Mouse (Mus musculus) kidney, embryonic 14.5 days (tissue): ENCODE measurements around the gene Smc1b. TPM values are rescaled to one million over a fixed set of nuclear protein-coding genes. Genes with fewer than 3 reads are reported as not detected.
A peak's percentile ranks its signal among the peaks of the same experiment; 100 is the strongest.
"Not testable (repeated sequence)": the region's sequence is repeated elsewhere in the genome, so short reads cannot be mapped to it uniquely, and the experiment has no call there.

ENCODE experiments used
- ATAC-seq: fragments of 200-750 bp; cut with Nextera tagmentation; 2 replicates; pipeline ENCODE4 v1.8.0; 2017; ENCODE audit warnings: moderate number of reproducible peaks, mild to moderate bottlenecking, moderate TSS enrichment, moderate library complexity; ENCODE audit not compliant: low FRiP score, low TSS enrichment
- H3K27ac ChIP-seq: fragments of 300-500 bp; sonication (generic); 2 replicates; pipeline ENCODE4 v1.5.1; 2014; ENCODE audit warnings: low read depth, mild to moderate bottlenecking, low read length, moderate library complexity, mixed read lengths
- H3K27me3 ChIP-seq: fragments of 300-500 bp; sonication (generic); 2 replicates; pipeline ENCODE4 v1.6.1; 2014; ENCODE audit warnings: mild to moderate bottlenecking, low read length; ENCODE audit not compliant: control insufficient read depth, insufficient read depth
- H3K36me3 ChIP-seq: fragments of 300-500 bp; sonication (generic); 2 replicates; pipeline ENCODE4 v1.6.1; 2014; ENCODE audit warnings: low read length, mixed read lengths; ENCODE audit not compliant: control insufficient read depth, insufficient read depth
- H3K4me1 ChIP-seq: fragments of 300-500 bp; sonication (generic); 2 replicates; pipeline ENCODE4 v1.6.1; 2014; ENCODE audit warnings: low read length, mixed read lengths; ENCODE audit not compliant: control insufficient read depth, insufficient read depth
- H3K4me2 ChIP-seq: fragments of 300-500 bp; sonication (generic); replicated peaks from 2 replicates; pipeline ENCODE4 v1.6.1; 2014; ENCODE audit warnings: low read depth, mild to moderate bottlenecking, low read length
- H3K4me3 ChIP-seq: fragments of 300-500 bp; sonication (generic); 2 replicates; pipeline ENCODE4 v1.5.1; 2014; ENCODE audit warnings: mild to moderate bottlenecking, low read length
- H3K9ac ChIP-seq: fragments of 300-500 bp; sonication (generic); 2 replicates; pipeline ENCODE4 v1.6.1; 2014; ENCODE audit warnings: low read depth, mild to moderate bottlenecking, low read length, moderate library complexity
- H3K9me3 ChIP-seq: fragments of 300-500 bp; sonication (generic); 2 replicates; pipeline ENCODE4 v1.6.1; 2016; ENCODE audit warnings: low read length; ENCODE audit not compliant: control insufficient read depth
- WGBS: fragments of 180-500 bp; shearing (Covaris S2); extraction: QIAGEN DNeasy Blood & Tissue Kit; methylation state at CpG from one replicate; pipeline ENCODE4 v1.1.7; 2014; 5-methylcytosine and 5-hydroxymethylcytosine counted together
- polyA plus RNA-seq: library from polyadenylated mRNA; unstranded; fragments of >200 nt; fragmentation: Nextera tagmentation; extraction: Ambion mirVana; gene quantifications from 2 replicates; pipeline ENCODE4 v1.2.1, GENCODE M21; 2014

Gene Smc1b
- polyA plus RNA-seq, 1 experiment from 2014 or later: 0.22 TPM

DNA sequence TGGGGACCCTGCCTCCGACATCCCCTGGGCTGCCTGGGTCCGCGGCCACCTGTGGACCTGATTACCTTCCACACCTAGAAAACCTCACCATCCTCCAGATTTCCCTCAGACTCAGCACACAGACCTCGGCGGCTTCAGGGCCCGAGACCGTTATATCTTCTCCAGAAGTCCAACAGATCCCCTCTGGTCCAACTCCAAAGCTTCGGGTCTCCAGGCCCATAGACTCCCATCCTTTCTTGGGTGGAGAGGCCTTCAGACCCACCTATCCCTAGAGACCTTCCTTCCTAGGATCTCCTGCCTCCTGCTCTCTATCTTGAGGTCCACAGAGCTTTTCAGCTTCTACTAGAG is 94.4 kb downstream of the Smc1b start:
- H3K27ac ChIP-seq: no peak overlapping the region
- ATAC-seq: no peak
- peak overlapping the region; percentile 82 for H3K4me2 ChIP-seq
- H3K9me3 ChIP-seq: no peaks in the 10 kb centered on the region
- peak overlapping the region; percentile 71 for H3K4me3 ChIP-seq
- WGBS: 5% methylated on average over 8 of the region's 8 CpGs
- peak overlapping the region; percentile 81 for H3K9ac ChIP-seq
- H3K4me1 ChIP-seq: peaks cover 6% of the 10 kb centered on the region; the same call in 1 of the 2 replicates
- no peaks in the 10 kb centered on the region; the same call in 1 of the 2 replicates for H3K27me3 ChIP-seq
- H3K36me3 ChIP-seq: no peaks in the 10 kb centered on the region

DNA sequence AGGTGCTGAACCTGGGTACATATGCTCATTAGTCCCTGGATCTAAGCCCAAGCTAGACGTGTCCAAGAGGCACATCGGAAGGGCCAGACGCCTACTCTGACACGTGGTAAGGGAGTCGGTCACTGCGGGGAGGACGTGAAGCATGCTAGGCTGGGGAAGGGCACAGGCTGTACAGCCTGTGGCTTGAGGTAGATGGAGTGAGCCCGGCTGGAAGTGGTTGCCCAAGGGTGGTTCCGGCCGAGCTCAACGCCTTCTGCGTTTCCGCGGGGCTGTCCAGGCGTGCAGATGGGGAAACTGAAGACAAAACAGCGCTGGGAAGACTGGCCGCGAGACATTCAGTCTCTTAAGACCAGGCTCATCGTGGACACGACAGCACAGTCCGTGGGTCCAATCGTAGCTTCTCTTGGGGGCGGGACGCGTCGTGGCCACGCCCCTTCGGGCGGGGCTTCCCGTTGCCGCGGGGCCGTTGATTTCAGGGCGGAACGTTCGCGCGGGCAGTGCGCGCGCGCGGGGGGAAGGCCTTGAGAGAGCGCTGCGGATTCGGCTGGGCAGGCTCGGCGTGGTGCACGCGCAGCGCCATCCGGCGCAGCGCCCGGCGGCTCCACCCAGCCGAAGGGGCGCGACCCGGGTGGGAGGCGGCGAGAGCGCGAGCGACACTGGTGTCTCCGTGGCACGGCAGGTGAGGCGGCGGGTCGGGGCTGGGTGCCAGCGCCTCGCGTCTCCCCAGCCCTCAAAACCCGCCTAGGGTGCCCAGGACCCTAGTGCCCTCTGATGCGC is 95.0 kb downstream of the Smc1b start:
- under 1% methylated on average over 70 of the region's 75 CpGs for WGBS
- Histone ChIP-seq H3K4me1 (peaks cover 6% of the 10 kb centered on the region; the same call in 1 of the 2 replicates), H3K9ac (peak overlapping the region; percentile 81), H3K36me3 (no peaks in the 10 kb centered on the region), H3K4me2 (peak overlapping the region; percentile 82), H3K27me3 (no peaks in the 10 kb centered on the region; the same call in 1 of the 2 replicates), H3K9me3 (no peaks in the 10 kb centered on the region), H3K27ac (0 out of 2 replicates have a peak overlapping the region, but pooled peaks have one; percentile 3), H3K4me3 (peak overlapping the region; percentile 71)
- peak; percentile 97 for ATAC-seq

DNA sequence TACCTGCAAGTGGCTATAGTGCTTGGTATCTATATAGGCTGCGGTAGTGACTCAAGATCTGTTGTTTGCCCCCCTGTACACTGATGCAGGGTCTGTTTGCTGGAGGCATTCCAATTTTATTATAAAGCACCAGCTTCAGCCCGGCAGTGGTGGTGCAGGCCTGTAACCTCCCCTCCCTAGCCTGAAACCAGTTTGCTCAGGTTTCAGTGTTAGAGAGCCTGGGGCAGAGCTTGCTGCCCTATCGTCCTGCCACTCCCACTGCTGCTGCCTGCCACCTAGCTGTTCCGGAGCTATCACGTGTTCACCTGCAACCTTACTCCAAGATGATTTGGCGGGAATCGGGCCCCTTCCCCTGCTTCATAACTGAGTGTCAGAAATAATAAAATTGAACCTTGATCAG is 97.8 kb downstream of the Smc1b start:
- not testable (repeated sequence) for H3K36me3 ChIP-seq, ATAC-seq, H3K9ac ChIP-seq, H3K4me1 ChIP-seq, H3K4me2 ChIP-seq, H3K27me3 ChIP-seq, H3K9me3 ChIP-seq, H3K4me3 ChIP-seq, H3K27ac ChIP-seq
- 34% methylated on average over 7 of the region's 7 CpGs for WGBS

DNA sequence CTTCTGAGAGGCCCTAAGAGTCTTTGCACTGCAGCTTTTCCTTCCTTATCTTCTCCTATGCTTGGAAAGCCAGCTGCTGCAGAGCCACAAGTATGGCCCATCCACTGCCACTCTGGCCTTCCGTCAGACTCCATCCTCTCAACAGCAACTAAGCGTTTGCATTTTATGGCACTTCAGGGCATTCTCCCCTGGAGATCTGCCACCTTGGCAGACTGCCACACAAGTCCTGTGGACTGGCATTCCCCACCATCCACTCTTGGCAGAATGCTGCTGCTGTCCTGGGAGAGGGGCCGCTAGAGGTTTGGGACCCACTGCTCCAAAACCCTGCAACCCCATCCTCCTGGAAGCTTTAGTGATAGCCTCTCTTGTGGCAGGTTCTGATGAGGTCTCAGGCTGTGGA is 99.9 kb downstream of the Smc1b start:
- Histone ChIP-seq H3K27ac (no peak overlapping the region), H3K36me3 (no peaks in the 10 kb centered on the region), H3K4me1 (no peaks in the 10 kb centered on the region), H3K4me3 (no peak overlapping the region), H3K9ac (no peak overlapping the region), H3K27me3 (no peaks in the 10 kb centered on the region; the same call in 1 of the 2 replicates), H3K4me2 (no peak overlapping the region), H3K9me3 (no peaks in the 10 kb centered on the region)
- ATAC-seq: no peak
- WGBS: 78% methylated on average over 3 of the region's 3 CpGs

DNA sequence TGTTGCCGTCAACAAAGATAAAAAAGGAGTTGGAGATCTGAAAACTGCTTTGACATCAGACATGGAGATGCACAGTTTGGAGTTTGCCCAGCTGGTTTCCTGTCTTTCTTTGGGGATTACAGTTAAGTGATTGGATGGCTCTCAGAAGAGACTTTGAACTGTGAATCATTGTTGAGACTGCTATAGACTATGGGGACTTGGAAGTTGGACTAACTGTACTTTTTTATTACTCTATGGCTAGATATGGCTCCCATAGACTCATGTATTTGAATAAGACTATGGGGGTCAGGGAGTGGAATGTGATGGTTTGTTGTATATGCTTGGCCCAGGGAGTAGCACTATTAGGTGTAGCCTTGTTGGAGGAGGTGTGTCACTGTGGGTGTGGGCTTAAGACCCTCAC is 101.1 kb downstream of the Smc1b start:
- not testable (repeated sequence) for H3K9ac ChIP-seq, H3K36me3 ChIP-seq, H3K27ac ChIP-seq, H3K4me2 ChIP-seq, H3K4me1 ChIP-seq, ATAC-seq, H3K27me3 ChIP-seq, H3K9me3 ChIP-seq, H3K4me3 ChIP-seq
- 76% methylated on average over 1 of the region's 1 CpGs for WGBS

DNA sequence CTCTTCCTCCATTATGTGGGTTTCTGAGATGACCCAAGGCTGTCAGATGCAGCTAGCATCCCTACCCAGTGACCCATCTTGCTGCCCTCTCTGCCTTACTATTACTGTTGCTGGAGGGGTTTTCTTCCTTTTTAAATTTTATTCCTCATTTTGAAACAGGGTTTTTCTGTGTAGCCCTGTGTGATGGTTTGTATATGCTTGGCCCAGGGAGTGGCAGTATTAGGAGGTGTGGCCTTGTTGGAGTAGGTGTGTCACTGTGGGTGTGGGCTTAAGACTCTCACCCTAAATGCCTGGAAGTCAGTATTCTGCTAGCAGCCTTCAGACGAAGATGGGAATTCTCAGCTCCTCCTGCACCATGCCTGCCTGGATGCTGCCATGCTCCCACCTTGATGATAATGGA is 103.1 kb downstream of the Smc1b start, which contains the start of gene Fam118a:
Gene Fam118a, plus strand, starts transcription at position 301 of the 400 bp plus-strand sequence.
- H3K27me3 ChIP-seq, H3K36me3 ChIP-seq, H3K4me2 ChIP-seq, H3K9ac ChIP-seq, H3K27ac ChIP-seq, H3K9me3 ChIP-seq, H3K4me1 ChIP-seq, ATAC-seq, H3K4me3 ChIP-seq: not testable (repeated sequence)
- 52% methylated on average over 1 of the region's 1 CpGs for WGBS

DNA sequence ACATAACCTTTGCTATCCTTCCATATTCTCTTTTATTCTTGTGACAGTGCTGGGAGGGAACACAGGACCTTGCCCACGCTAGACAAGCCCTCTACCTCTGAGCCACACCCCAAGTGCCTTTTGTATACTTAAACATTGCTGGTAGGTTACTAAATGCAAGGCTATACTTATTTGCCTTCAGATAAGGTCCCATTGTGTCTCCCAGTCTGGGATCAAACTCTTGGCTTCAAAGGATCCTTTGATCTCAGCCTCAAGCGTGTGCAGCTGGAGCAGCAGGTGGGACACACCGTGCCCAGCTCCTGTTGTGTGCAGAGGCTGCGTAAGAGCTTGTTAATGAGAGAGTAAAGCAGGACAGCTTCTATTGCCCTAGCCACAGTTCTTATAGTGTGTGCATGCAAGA is 104.0 kb downstream of the Smc1b start:
- H3K9me3 ChIP-seq: no peaks in the 10 kb centered on the region
- ATAC-seq: no peak
- no peak overlapping the region for H3K4me3 ChIP-seq
- no peaks in the 10 kb centered on the region for H3K4me1 ChIP-seq
- H3K4me2 ChIP-seq: no peak overlapping the region
- 36% methylated on average over 4 of the region's 4 CpGs for WGBS
- H3K9ac ChIP-seq: no peak overlapping the region
- H3K27me3 ChIP-seq: no peaks in the 10 kb centered on the region
- H3K27ac ChIP-seq: no peak overlapping the region
- H3K36me3 ChIP-seq: no peaks in the 10 kb centered on the region

DNA sequence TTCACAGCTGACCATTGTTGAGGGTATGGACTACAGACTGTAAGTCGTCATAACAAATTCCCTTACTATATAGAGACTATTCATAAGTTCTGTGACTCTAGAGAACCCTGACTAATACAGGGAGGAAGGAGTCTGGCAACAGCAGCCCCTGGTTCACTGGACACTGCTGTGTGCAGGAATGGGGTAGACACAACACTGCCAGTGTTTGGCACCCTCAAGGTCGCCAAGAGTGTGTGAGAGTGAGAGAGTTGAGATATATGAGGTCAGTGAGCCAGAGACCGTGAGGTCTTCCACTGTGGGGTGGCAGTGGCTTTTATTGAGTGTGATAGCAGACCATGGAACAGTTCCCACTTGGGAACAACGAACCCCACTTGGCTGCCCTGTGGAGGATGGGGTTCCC is 105.6 kb downstream of the Smc1b start:
- H3K4me2 ChIP-seq: no peak overlapping the region
- H3K4me3 ChIP-seq: no peak overlapping the region
- H3K27ac ChIP-seq: no peak overlapping the region
- H3K36me3 ChIP-seq: no peaks in the 10 kb centered on the region
- no peaks in the 10 kb centered on the region for H3K9me3 ChIP-seq
- H3K27me3 ChIP-seq: no peaks in the 10 kb centered on the region
- no peaks in the 10 kb centered on the region for H3K4me1 ChIP-seq
- no peak overlapping the region for H3K9ac ChIP-seq
- WGBS: 84% methylated on average over 4 of the region's 4 CpGs
- no peak for ATAC-seq

DNA sequence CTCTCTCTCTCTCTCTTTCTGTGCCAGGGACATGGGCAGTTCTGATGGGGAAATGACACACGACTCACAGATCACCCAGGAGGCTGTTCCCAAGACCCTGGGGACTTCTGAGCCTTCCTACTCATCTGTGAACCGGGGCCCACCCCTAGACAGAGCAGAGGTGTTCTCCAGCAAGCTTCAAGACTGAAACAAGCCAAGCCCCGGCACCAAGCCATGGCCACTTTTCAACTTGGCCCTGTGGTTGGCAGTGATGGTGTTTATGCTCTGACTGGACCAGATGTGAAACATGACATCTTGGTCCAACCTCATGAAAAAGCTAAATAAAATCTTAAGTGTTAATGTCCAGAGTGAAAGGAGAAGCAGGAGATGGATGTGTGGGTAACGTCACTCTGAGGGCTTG is 109.6 kb downstream of the Smc1b start:
- Histone ChIP-seq H3K27me3 (peaks cover 2% of the 10 kb centered on the region), H3K27ac (no peak overlapping the region), H3K9ac (no peak overlapping the region), H3K36me3 (no peaks in the 10 kb centered on the region), H3K4me2 (no peak overlapping the region), H3K4me3 (no peak overlapping the region), H3K4me1 (no peaks in the 10 kb centered on the region), H3K9me3 (no peaks in the 10 kb centered on the region)
- ATAC-seq: no peak
- whole genome bisulfite sequencing: 65% methylated on average over 4 of the region's 4 CpGs
